Mouse (Mus musculus) testis, postnatal 10 days (tissue): ENCODE measurements around the gene Rxrb.
"Not testable (repeated sequence)": the region's sequence is repeated elsewhere in the genome, so short reads cannot be mapped to it uniquely, and the experiment has no call there.

Experiments
- DNase-seq: peaks from one replicate; pipeline ENCODE4 v3.0.0; 2021; ENCODE audit warnings: low spot score

Rxrb gene

DNA sequence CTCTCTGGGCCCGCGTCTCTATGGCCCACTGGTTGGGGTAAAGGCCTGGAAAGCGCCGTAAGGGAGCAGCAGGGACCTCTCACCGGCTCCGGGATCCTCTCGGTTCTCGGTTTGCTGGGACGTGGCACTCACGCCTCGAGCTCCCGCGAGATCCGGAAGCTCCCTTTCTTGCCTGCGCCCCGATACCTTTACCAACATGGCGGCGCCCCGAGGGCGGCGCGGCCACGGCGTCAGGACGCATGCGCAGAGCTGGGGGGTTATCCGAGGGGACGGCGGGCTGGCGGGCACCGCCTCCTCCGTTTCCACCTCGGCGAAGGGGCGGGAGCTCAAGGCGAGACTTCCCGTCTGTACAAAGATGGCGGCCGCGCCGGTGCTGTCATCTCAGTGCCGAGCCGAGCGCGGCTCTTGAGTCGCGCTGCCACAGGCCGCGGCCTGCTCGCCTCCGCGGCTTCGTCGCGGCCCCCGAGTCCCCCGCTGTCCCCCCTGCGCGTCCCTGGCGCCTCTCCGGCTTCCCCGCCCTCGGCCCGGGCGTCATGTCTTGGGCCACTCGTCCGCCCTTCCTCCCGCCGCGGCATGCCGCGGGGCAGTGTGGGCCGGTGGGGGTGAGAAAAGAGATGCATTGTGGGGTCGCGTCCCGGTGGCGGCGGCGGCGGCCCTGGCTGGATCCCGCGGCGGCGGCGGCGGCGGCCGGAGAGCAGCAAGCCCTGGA is at the start of gene Rxrb, which contains the start of gene Slc39a7:
Gene Rxrb, plus strand, starts transcription at position 348 of the 709 bp plus-strand sequence.
Gene Slc39a7, minus strand, starts transcription at position 218 of the 709 bp plus-strand sequence.
- DNase-seq, result peak; percentile 99

DNA sequence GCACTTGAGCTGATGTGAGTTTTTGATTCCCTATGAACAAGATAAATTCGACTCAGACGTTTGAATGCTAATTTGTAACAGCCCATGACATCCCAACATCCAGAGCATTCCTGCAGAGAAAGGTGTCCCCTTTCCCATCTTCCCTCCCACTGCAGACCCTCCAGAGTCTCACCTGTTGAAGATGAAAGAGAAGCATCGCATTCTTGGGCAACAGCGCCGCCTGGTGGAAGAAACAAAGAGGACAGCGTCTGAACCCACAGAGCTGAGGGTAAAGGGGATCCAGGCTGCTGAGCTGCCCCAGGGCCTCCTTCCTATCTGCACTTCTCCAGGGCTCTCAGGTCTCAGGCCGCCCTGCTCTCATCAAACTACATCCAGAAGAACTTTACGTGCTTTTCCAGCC is 49.5 kb upstream of the Rxrb start:
- peak; percentile 79 for DNase-seq

DNA sequence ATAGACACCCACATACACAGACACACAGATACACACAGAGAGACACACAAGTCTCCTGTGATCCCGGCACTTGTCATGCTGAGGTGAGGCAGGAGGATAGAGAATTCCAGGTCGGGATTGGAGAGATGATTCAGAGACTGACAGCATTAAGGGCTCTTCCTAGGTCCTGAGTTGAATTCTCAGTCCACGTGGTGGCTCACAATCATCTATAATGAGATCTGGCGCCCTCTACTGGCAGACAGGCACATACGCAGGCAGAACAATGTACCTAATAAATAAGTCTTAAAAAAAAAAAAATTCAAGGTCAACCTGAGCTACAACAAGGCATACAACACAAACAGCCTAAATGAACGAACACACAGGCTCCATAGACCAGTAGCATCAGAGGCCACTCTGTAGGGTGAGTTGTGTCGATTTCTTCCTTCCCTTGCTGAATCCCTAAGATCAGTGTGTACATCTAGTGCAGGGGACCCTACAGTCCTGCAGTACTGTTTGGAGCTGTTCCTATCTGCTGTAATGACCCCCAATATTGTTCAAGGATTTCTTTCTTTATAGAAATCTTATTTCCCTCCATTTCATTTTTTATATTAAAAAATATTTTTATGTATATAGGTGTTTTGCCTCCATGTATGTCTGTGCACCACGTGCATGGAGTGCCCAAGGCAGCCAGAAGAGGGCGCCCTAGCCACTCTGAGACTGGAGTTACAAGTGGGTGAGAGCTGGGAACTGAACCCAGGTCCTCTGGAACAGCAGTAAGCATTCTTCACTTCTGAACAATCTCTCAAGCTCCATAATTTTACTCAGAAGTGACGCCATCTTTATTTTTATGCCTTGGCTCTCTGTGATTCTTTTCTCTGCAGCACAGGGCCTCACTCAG is 39.6 kb upstream of the Rxrb start:
- peak; percentile 81 for DNase-seq

DNA sequence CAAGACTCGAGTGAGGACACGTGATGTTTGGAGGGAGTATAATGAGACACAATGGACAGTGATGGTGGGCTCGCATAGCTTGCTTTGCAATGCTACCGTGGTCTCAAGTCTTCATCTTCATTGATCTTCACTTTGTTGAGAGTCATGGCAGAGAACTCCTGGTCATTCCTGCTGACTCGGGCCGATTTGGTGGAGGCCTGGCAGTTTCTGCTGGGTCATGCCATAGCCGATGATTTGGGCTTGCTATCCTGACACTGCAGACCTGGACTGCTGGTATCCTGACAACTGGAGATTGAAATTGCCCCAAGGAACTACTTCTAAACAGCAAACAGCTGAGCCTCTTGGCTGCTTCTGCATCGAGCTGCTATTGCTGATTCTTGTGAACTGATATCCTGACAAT is 36.7 kb upstream of the Rxrb start:
- DNase-seq, result no peak

DNA sequence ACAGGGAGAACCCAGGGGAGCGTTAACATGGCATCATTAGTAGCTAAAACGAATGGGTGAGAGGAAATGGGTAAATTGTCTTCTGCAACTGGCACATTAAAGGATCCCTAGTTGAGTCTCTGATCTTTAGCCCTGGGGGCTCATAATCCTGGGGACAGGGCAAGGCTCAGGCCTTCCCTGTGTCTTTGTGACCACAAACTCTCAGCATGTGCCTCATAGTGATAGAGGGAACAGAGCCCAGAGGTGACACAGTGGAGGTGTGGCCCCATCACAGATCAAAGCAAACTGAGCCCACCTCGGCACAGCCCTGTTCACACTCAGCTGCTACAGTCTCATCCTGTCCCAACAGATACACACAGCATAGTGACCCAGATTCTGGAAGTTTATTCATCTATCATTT is 36.0 kb upstream of the Rxrb start:
- no peak for DNase-seq

DNA sequence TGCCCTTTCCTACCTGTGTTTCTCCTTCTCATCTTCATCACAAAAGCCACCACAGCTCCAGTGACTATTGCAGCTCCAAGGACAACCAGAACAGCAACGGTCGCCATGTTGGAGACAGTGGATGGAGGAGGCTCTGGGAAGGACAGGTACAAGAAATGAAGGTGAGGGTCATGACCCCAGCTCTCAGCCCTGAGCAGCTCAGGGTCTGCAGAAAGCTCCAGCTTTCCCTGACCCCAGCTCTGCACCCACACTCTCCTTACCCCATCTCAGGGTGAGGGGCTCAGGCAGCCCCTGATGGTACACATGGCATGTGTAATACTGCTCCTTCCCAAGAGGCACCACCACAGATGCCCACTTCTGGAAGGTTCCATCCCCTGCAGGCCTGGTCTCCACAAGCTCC is 34.6 kb upstream of the Rxrb start:
- not testable (repeated sequence) for DNase-seq

DNA sequence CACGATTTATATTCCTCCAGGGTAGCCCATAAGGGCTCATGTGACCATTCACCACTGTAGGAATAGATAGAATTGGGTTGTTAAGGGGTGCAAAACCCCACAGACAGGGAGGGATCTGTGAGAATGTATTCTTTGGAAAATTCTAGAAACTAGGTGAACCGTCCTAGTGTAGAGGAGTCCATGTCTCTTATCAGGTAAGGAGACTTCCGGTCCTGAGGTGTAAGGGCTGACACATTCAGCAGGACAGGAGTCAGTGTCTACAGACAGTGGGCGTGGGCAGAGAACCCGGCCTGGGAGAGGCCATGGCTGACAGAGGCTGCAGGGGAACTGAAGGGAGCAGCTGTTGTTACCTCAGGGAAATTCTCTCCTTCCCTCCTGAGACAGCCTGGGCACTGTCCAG is 32.9 kb upstream of the Rxrb start:
- not testable (repeated sequence) for DNase-seq

DNA sequence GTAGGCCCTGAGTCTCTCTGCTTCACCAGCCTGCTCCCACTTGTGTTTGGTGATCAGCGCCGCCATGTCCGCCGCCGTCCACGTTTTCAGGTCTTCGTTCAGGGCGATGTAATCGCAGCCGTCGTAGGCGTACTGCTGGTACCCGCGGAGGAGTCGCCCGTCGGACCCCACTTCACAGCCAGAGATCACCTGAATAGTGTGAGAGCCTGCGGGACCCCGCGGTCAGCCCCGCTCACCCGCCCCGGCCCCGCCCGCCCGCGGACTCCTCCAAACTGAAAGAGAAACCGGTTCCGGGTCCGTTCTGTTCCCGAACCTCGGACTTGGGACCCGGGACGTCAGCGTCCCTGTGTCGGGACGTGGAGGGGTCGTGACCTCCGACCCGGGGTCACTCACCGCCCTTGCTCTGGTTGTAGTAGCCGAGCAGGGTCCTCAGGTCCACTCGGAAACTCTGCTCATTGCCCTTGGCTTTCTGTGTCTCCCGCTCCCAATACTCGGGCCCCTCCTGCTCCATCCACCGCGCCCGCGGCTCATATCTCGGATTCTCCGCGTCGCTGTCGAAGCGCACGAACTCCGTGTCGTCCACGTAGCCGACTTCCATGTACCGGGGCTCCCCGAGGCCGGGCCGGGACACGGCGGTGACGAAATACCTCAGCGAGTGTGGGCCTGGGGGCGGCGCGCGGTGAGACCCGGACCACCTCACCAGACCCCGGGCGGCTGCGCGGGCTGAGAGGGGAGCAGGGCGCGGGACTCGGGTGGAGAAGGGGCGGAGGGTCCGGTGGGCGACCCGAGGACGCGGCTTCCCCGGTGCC is 32.1 kb upstream of the Rxrb start:
- DNase-seq, result peak; percentile 60

DNA sequence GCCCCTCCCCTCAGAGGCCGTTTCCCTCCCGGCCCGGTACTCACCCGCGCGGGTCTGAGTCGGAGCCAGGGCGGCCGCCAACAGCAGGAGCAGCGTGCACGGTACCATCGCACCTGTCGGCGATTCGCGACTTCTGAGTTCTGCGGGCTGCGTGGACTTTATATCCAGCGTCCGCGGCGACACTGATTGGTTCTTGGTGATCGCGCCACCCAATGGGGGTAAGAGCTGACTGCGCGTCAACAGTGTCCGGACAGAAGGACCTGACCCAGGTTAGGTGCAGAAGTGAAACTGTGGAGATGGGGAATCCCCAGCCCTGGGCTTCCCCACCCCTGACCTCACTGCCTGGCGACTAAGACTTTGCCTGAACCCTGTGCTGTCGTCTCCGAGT is 31.5 kb upstream of the Rxrb start, which contains the start of gene H2-K1:
Gene H2-K1, minus strand, starts transcription at position 198 of the 388 bp plus-strand sequence.
- peak; percentile 87 for DNase-seq

DNA sequence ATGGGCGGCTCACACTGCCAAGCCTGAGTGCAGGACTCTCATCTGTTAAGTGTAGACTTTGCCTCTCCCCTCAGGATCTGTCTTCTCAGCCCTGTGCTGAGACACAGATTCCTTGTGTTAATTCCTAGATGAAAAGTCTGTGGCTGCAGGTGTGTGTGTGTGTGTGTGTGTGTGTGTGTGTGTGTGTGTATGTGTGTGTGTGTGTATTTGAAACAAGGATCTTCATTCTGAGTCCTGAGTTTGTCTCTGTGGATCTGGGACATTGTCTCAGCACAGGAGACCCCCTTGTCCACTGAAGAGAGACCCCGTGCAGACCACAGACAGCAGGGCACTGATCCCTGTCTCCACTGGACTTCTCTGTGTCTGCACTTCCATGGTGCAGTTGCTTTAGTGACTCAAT is 30.8 kb upstream of the Rxrb start:
- not testable (repeated sequence) for DNase-seq

DNA sequence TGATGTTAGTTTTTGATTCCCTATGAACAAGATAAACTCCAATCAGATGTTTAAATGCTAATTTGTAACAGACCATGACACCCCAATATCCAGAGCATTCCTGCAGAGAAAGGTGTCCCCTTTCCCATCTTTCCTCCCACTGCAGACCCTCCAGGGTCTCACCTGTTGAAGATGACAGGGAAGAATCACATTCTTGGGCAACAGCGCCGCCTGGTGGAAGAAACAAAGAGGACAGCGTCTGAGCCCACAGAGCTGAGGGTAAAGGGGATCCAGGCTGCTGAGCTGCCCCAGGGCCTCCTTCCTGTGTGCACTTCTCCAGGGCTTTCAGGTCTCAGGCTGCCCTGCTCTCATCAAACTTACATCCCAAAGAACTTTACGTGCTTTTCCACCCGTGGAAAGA is 28.2 kb upstream of the Rxrb start:
- DNase-seq, result no peak

DNA sequence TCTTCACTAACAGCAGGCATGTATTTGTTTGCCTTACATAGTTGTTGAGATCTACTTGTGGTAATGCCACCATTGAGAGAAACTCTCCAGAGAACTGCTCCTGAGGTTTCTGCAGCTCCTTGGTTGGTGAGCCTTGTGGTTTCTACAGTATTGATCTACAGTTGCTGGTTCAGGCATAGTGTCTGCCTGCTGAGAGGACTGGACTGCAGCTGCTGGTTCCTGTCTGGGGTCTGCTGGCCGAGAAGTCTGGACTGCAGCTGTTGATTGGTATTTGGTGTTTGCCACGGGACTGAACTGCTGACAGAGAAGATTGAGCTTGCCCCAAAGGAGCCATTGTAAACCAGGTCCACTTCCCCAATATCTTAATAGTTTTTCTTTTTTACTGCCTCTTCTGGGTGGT is 25.0 kb upstream of the Rxrb start:
- no peak for DNase-seq

DNA sequence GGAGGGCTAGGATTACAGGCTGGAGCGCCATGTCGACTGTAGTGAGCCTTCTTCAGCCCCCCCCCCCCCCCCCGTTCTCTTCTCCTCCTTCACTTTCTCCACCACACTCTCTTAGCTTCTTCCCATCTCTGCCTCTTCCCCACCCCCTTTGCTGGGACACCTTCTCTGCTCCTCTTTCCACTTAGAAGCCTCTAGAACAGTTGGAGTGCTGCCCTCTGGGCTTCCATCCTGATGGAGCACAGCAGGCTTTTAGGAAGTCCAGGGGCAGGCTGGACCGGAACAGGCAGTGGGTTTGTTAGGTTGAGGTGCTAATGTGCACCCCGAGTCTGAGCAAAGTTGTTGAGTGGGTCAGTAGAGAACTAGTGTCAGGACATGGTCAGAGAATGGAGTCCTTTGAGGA is 21.5 kb upstream of the Rxrb start:
- DNase-seq, result no peak

DNA sequence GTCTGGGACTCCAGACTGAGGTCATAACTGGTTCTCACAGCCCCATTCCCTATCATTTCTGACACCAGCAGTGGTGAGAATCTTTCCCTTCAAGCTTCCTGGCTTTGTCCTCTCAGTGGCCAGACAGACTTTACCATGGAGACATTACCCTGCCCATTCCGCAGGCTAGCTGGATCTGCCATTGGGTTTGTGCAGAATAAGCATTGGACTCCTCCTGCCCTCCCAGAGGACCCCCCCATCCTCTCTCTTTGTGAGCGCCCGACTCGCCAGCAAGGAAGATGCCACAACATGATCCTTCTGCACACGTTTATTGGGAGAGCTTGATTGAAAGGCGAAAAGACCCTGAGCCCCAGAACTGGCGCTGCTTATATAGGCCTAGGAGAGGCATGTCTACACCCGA is 18.2 kb upstream of the Rxrb start:
- DNase-seq, result no peak

DNA sequence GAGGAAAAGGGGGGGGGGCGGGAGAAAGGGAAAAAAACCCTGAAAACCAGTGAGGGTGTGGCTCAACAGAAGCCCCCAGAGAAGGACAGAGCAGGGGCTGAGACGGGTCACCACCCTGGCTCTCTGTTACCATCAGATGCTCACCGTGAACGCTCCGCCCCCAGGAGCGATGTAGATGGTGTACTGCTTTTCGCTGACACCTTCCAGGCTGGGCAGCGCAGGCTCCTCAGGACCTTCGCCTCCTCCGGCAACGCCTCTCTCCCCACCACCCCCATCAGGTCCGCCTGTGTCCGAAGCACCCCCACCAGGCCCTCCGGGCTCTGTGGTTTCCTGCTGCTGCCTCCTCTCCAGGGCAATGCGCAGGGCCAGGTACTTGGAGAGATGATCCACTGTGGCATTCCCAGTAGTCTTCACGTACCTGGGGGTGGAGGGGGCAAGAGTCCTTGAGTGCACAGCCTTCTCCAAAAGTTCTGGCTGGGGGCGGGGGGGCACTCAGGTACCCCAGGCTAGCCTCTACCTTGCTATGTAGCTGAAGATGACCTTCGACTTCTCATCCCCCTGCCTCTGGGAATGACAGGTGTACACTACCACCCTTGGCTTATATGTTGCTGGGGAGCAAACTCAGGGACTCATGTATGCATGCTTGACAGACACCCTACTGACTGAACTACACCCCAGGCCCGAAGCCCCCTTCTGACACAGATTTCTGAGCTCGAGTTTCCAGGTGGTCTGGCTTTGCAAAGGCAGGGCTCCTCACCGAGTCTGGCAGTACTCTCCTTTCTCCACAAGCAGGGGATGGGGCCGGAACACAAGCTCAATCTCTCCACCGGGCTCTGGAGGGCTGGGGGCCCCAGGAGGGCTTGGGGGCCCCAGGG is 9.8 kb upstream of the Rxrb start:
- DNase-seq, result peak; percentile 67

DNA sequence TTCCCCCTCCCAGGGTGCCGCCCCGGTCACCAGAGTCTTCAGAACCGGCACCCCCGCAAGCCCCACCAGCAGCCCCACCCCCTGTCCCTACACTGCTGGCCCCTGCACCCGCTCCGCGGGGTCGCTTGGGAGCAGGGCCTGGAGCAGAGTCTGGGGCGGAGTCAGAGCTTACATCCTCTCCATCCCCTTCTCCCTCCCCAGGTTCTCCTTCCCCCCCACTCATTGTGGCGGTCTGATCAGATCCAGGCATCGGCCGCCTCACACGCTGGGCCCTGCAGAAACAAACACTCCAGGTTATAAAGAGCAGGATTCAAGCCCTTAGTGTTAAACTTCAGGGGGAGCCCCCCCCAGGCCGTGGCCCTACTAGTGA is 9.2 kb upstream of the Rxrb start:
- DNase-seq, result peak; percentile 50

DNA sequence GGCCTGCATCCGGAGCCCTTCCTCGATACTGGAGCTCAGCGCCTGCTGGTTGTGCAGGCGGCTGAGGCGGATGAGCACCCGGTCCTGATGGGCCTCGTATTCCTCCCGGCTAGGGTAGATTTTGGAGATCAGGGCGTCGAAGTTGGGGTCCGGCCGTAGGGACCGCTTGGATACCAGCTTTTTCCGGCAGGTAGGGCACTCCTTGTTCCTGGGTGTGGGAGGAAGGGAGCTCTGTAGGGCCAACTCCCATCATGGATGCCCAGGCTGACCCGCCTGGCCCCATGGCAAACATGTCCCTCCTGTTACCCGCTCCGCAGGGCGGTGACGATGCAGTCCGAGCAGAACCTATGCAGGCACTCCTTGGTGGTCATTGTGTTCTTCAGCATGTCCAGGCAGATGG is 8.6 kb upstream of the Rxrb start:
- peak; percentile 48 for DNase-seq

DNA sequence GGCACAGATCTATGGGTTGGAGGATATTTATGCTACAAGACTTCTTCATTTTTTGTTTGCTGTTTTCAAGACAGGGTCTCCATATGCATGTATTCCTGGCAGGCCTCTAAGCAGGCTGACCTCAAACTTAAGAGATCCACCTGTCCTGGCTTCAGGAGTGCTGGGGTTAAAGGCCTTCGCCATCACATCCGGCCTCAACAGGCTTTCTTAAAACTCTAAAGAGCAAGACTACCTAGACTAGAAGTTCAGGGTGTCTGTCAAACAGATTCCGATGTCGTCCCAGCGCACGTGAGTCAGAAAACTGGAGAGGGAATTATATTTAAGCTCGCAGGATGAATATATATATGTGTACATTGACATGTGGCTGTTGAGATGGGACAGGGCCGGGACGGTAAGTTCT is 7.9 kb upstream of the Rxrb start:
- DNase-seq, result peak; percentile 36

DNA sequence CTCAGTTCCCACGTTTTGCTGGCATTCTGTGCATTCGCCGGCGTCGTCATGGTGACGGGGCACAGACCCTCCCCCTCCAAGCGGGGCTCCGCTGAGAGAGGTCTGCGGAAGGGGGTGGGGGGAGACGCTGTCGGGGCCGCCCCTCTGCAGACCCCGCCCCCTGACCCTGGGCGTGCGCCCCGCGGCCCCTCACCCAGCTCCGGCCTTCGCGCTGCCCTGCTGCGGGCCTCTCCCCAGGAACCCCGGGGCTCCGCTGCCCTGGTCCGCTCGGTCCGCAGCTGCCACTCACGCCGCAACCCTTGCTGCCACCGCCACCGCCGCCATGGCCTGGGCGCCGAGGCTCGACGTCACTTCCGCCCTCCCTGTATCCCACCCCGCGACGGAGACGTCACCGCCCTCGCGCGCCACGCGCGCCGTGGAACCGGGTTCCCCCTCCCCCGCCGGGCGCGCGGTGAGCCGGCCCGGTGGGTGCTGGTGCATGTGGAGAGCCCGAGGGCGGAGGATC is 7.2 kb upstream of the Rxrb start, which contains the start of gene Ring1:
Gene Ring1, minus strand, starts transcription at position 364 of the 505 bp plus-strand sequence.
- DNase-seq, result peak; percentile 91

DNA sequence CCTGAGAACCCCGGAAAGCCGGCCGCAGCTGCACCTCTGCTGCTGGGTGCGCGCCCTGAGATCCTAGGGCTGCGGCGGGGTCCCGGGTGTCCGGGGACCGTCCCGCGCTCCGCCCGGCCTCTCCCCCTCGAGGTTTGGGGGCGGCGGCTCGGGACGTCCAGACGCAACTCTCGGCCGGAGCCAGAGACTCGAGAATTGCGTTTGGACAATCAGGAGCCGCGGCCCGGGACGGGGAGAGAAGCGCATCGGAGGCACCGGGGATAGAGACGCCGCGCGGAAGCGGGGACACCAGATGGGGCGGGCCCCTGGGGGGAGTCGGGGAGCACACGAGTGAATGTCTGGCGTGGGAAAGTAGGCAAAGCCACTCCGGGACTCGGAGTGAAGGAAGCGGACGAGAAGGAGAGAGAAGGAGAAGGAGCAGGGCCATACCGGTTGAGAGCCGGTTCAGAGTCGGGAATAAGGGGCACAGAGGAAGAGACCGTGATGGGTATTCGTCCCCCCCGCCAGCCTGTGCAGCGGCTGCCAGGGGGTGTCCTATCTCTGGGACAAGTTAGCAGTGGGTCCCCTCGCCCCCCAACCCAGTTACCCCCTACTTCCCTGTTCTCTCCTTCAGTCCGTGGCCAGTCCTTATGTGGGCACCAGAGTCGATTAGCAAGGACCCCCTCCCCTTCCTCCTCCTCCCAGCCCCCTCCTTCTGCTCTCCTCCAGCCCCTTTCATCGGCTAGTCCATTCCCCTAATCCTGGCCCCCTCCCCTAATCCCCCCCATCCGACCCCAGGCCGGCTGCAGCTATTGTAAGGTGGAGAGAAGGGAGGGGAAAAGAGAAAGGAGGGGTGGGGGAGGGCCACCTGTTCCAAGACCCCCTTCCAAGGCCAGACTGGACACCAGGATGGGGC is 6.5 kb upstream of the Rxrb start:
- DNase-seq, result peak; percentile 79
